Mouse (Mus musculus) stomach, embryonic 16.5 days (tissue): ENCODE data around the gene Usp17lc. TPM values are rescaled to one million over a fixed set of nuclear protein-coding genes. Genes with fewer than 3 reads are reported as not detected.
"Not testable (repeated sequence)": the region's sequence is repeated elsewhere in the genome, so short reads cannot be mapped to it uniquely, and the experiment has no call there.

Source experiments
- ATAC-seq: fragments of 200-750 bp; cut with Nextera tagmentation; 2 replicates; pipeline ENCODE4 v1.8.0; 2017; ENCODE audit warnings: moderate number of reproducible peaks, moderate TSS enrichment; ENCODE audit not compliant: insufficient read depth, low FRiP score
- H3K27ac ChIP-seq: fragments of 300-500 bp; sonication (generic); 2 replicates; pipeline ENCODE4 v1.5.1; 2014; ENCODE audit warnings: low read length
- H3K27me3 ChIP-seq: fragments of 300-500 bp; sonication (generic); 2 replicates; pipeline ENCODE4 v1.6.1; 2014; ENCODE audit warnings: low read length, control low read depth, mixed read lengths; ENCODE audit not compliant: control insufficient read depth, insufficient read depth
- H3K36me3 ChIP-seq: fragments of 300-500 bp; sonication (generic); 2 replicates; pipeline ENCODE4 v1.6.1; 2014; ENCODE audit warnings: low read length; ENCODE audit not compliant: control insufficient read depth, insufficient read depth
- H3K4me1 ChIP-seq: fragments of 300-500 bp; sonication (generic); 2 replicates; pipeline ENCODE4 v1.6.1; 2014; ENCODE audit warnings: low read length, control low read depth, mixed read lengths; ENCODE audit not compliant: control insufficient read depth, insufficient read depth
- H3K4me2 ChIP-seq: fragments of 300-500 bp; sonication (generic); 2 replicates; pipeline ENCODE4 v1.6.1; 2014; ENCODE audit warnings: low read depth, low read length, mixed read lengths
- H3K4me3 ChIP-seq: fragments of 300-500 bp; sonication (generic); replicated peaks from 2 replicates; pipeline ENCODE4 v1.5.1; 2014; ENCODE audit warnings: mild to moderate bottlenecking, low read length
- H3K9ac ChIP-seq: fragments of 300-500 bp; sonication (generic); 2 replicates; pipeline ENCODE4 v1.6.1; 2014; ENCODE audit warnings: low read length
- H3K9me3 ChIP-seq: fragments of 300-500 bp; sonication (generic); replicated peaks from 2 replicates; pipeline ENCODE4 v1.6.1; 2016; ENCODE audit warnings: low read length, control low read depth; ENCODE audit not compliant: control insufficient read depth
- WGBS: fragments of 180-500 bp; shearing (Covaris S2); extraction: QIAGEN DNeasy Blood & Tissue Kit; methylation state at CpG from one replicate; pipeline ENCODE4 v1.1.7; 2014; 5-methylcytosine and 5-hydroxymethylcytosine counted together
- polyA plus RNA-seq: library from polyadenylated mRNA; unstranded; fragments of >200 nt; fragmentation: Nextera tagmentation; extraction: Ambion mirVana; gene quantifications from 2 replicates; pipeline ENCODE4 v1.2.1, GENCODE M21; 2015

Usp17lc gene
- not detected in 2 replicates for polyA plus RNA-seq

GRCm38 (mm10) chr7:103414772-103415171, at the start of gene Usp17lc:
Gene Usp17lc, plus strand, starts transcription at chr7:103415072.
- H3K4me1 ChIP-seq, ATAC-seq, H3K4me3 ChIP-seq, H3K36me3 ChIP-seq, H3K9ac ChIP-seq, H3K4me2 ChIP-seq, H3K27ac ChIP-seq, H3K9me3 ChIP-seq, H3K27me3 ChIP-seq: not testable (repeated sequence)
- WGBS = 56% methylated on average over 1 of the region's 1 CpGs

GRCm38 (mm10) chr7:103386077-103386476, 28.8 kb upstream of the Usp17lc start, which contains the start of gene Olfr603:
Gene Olfr603, minus strand, starts transcription at chr7:103386177.
- no peak for ATAC-seq
- no peaks in the 10 kb centered on the region for H3K27me3 ChIP-seq
- H3K4me2 ChIP-seq = no peak within 1 kb of the TSS
- no peak within 1 kb of the TSS for H3K27ac ChIP-seq
- no peak within 1 kb of the TSS for H3K9ac ChIP-seq
- H3K4me3 ChIP-seq = no peak within 1 kb of the TSS
- H3K36me3 ChIP-seq = no peaks in the 10 kb centered on the region
- H3K4me1 ChIP-seq = no peaks in the 10 kb centered on the region
- no peaks in the 10 kb centered on the region for H3K9me3 ChIP-seq

GRCm38 (mm10) chr7:103397758-103398157, 17.1 kb upstream of the Usp17lc start:
- Histone ChIP-seq H3K4me3 (no peak overlapping the region), H3K9me3 (no peaks in the 10 kb centered on the region), H3K27me3 (no peaks in the 10 kb centered on the region), H3K27ac (no peak overlapping the region), H3K36me3 (no peaks in the 10 kb centered on the region), H3K4me1 (no peaks in the 10 kb centered on the region), H3K9ac (no peak overlapping the region), H3K4me2 (no peak overlapping the region)
- ATAC-seq = no peak

- H3K9me3 ChIP-seq = no peaks in the 10 kb centered on the region
- no peaks in the 10 kb centered on the region for H3K27me3 ChIP-seq
- no peak for ATAC-seq
- H3K4me2 ChIP-seq = no peak overlapping the region
- H3K4me1 ChIP-seq = no peaks in the 10 kb centered on the region
- H3K4me3 ChIP-seq = no peak overlapping the region
- WGBS = 12% methylated on average over 1 of the region's 1 CpGs
- no peak overlapping the region for H3K9ac ChIP-seq
- H3K36me3 ChIP-seq = no peaks in the 10 kb centered on the region
- H3K27ac ChIP-seq = no peak overlapping the region
Measured at GRCm38 (mm10) chr7:103398981-103399380, 15.9 kb upstream of the Usp17lc start.

- H3K9me3 ChIP-seq, H3K27ac ChIP-seq, H3K36me3 ChIP-seq, H3K27me3 ChIP-seq, ATAC-seq, H3K9ac ChIP-seq, H3K4me1 ChIP-seq, H3K4me3 ChIP-seq, H3K4me2 ChIP-seq: not testable (repeated sequence)
- 67% methylated on average over 3 of the region's 3 CpGs for WGBS
Measured at GRCm38 (mm10) chr7:103406521-103407055, 8.3 kb upstream of the Usp17lc start.

GRCm38 (mm10) chr7:103445339-103445738, 30.5 kb downstream of the Usp17lc start, which contains the start of gene Olfr605:
Gene Olfr605, minus strand, starts transcription at chr7:103445439.
- 74% methylated on average over 1 of the region's 1 CpGs for WGBS

GRCm38 (mm10) chr7:103448746-103449145, 33.9 kb downstream of the Usp17lc start, which contains the start of gene Olfr606:
Gene Olfr606, plus strand, starts transcription at chr7:103449046.
- no peak within 1 kb of the TSS for H3K4me2 ChIP-seq
- H3K27me3 ChIP-seq = no peaks in the 10 kb centered on the region
- no peak within 1 kb of the TSS for H3K27ac ChIP-seq
- ATAC-seq = no peak
- 91% methylated on average over 2 of the region's 2 CpGs for WGBS
- no peak within 1 kb of the TSS for H3K4me3 ChIP-seq
- no peaks in the 10 kb centered on the region for H3K9me3 ChIP-seq
- no peak within 1 kb of the TSS for H3K9ac ChIP-seq
- H3K36me3 ChIP-seq = no peaks in the 10 kb centered on the region
- H3K4me1 ChIP-seq = no peaks in the 10 kb centered on the region

More at GRCm38 (mm10) chr7:103445339-103445738, 30.5 kb downstream of the Usp17lc start, which contains the start of gene Olfr605:
- H3K9ac ChIP-seq = no peak within 1 kb of the TSS
- no peak within 1 kb of the TSS for H3K4me3 ChIP-seq
- H3K4me2 ChIP-seq = no peak within 1 kb of the TSS
- H3K36me3 ChIP-seq = no peaks in the 10 kb centered on the region
- no peaks in the 10 kb centered on the region for H3K9me3 ChIP-seq
- H3K27ac ChIP-seq = no peak within 1 kb of the TSS
- ATAC-seq = no peak
- H3K27me3 ChIP-seq = no peaks in the 10 kb centered on the region
- H3K4me1 ChIP-seq = no peaks in the 10 kb centered on the region

- no peak overlapping the region for H3K27ac ChIP-seq
- no peak for ATAC-seq
- WGBS = 77% methylated on average over 5 of the region's 5 CpGs
Measured at GRCm38 (mm10) chr7:103460590-103460989, 45.7 kb downstream of the Usp17lc start.

More at GRCm38 (mm10) chr7:103460590-103460989, 45.7 kb downstream of the Usp17lc start:
- no peaks in the 10 kb centered on the region for H3K36me3 ChIP-seq
- H3K4me2 ChIP-seq = no peak overlapping the region
- H3K4me1 ChIP-seq = no peaks in the 10 kb centered on the region
- no peaks in the 10 kb centered on the region for H3K27me3 ChIP-seq
- H3K4me3 ChIP-seq = no peak overlapping the region
- no peaks in the 10 kb centered on the region for H3K9me3 ChIP-seq
- H3K9ac ChIP-seq = no peak overlapping the region
